Mouse (Mus musculus): ENCODE measurements around the gene B3gnt3. TPM values are rescaled to one million over a fixed set of nuclear protein-coding genes. Genes with fewer than 3 reads are reported as not detected.

Gene B3gnt3
- polyA plus RNA-seq, 1 experiment from 2014 or later: 3.0 TPM

- Histone ChIP-seq H3K4me2 (ENCODE audit: low read depth, low read length) (peak overlapping the region; percentile 81), H3K27ac (ENCODE audit: low read depth) (peak overlapping the region; percentile 82), H3K4me1 (ENCODE audit: insufficient read depth) (peaks cover 51% of the 10 kb centered on the region), H3K27me3 (ENCODE audit: insufficient read depth, low read length) (no peaks in the 10 kb centered on the region), H3K4me3 (ENCODE audit: low read depth, low read length) (peak overlapping the region; percentile 62), H3K9me3 (ENCODE audit: low read length) (no peaks in the 10 kb centered on the region), H3K9ac (replicated peaks) (peak overlapping the region; percentile 70; the same call in 1 of the 2 replicates), H3K36me3 (replicated peaks; ENCODE audit: insufficient read depth, low read length) (peaks cover 12% of the 10 kb centered on the region; the same call in 1 of the 2 replicates)
- WGBS (ENCODE audit: insufficient replicate concordance): 51% methylated on average over 4 of the region's 4 CpGs
- ATAC-seq: no peak
- TF ChIP-seq EP300 (IDR thresholded peaks at IDR 0.05; ENCODE audit: low read depth) (no peak), CTCF (IDR thresholded peaks at IDR 0.05; ENCODE audit: low read depth) (no peak)
- DNase-seq: peak; percentile 16
These were observed 22.8 kb upstream of the B3gnt3 start for GRCm38 (mm10) chr8:71724389-71724788.

- ATAC-seq (peak; percentile 75), DNase-seq (peak; percentile 83)
- peak overlapping the region; percentile 73 for H3K9ac ChIP-seq (replicated peaks)
- H3K27me3 ChIP-seq (ENCODE audit: insufficient read depth, low read length): no peaks in the 10 kb centered on the region
- 23% methylated on average over 14 of the region's 14 CpGs for WGBS (ENCODE audit: insufficient replicate concordance)
- peaks cover 55% of the 10 kb centered on the region for H3K4me1 ChIP-seq (ENCODE audit: insufficient read depth)
- peaks cover 14% of the 10 kb centered on the region; the same call in 1 of the 2 replicates for H3K36me3 ChIP-seq (replicated peaks; ENCODE audit: insufficient read depth, low read length)
- peak overlapping the region; percentile 82 for H3K27ac ChIP-seq (ENCODE audit: low read depth)
- peak overlapping the region; percentile 81 for H3K4me2 ChIP-seq (ENCODE audit: low read depth, low read length)
- TF ChIP-seq EP300 (IDR thresholded peaks at IDR 0.05; ENCODE audit: low read depth) (peak; percentile 62; the same call in 1 of the 2 replicates), CTCF (IDR thresholded peaks at IDR 0.05; ENCODE audit: low read depth) (no peak)
- peak overlapping the region; percentile 53 for H3K4me3 ChIP-seq (ENCODE audit: low read depth, low read length)
- H3K9me3 ChIP-seq (ENCODE audit: low read length): no peaks in the 10 kb centered on the region
These were observed 21.5 kb upstream of the B3gnt3 start for GRCm38 (mm10) chr8:71723047-71723551.

GRCm38 (mm10) chr8:71719928-71720457, 18.4 kb upstream of the B3gnt3 start:
- 59% methylated on average over 7 of the region's 7 CpGs for WGBS (ENCODE audit: insufficient replicate concordance)
- Histone ChIP-seq H3K36me3 (replicated peaks; ENCODE audit: insufficient read depth, low read length) (peaks cover 23% of the 10 kb centered on the region; the same call in 1 of the 2 replicates), H3K4me3 (ENCODE audit: low read depth, low read length) (no peak overlapping the region), H3K4me1 (ENCODE audit: insufficient read depth) (peaks cover 47% of the 10 kb centered on the region), H3K9ac (replicated peaks) (no peak overlapping the region), H3K4me2 (ENCODE audit: low read depth, low read length) (peak overlapping the region; percentile 33), H3K27ac (ENCODE audit: low read depth) (peak overlapping the region; percentile 74), H3K9me3 (ENCODE audit: low read length) (no peaks in the 10 kb centered on the region), H3K27me3 (ENCODE audit: insufficient read depth, low read length) (no peaks in the 10 kb centered on the region)
- TF ChIP-seq EP300 (IDR thresholded peaks at IDR 0.05; ENCODE audit: low read depth): no peak
- TF ChIP-seq CTCF (IDR thresholded peaks at IDR 0.05; ENCODE audit: low read depth): no peak
- DNase-seq (peak; percentile 19), ATAC-seq (no peak)

GRCm38 (mm10) chr8:71719218-71719617, 17.6 kb upstream of the B3gnt3 start:
- DNase-seq (peak; percentile 76), ATAC-seq (peak; percentile 83)
- TF ChIP-seq CTCF (IDR thresholded peaks at IDR 0.05; ENCODE audit: low read depth) (no peak), EP300 (IDR thresholded peaks at IDR 0.05; ENCODE audit: low read depth) (peak; percentile 85; the same call in 1 of the 2 replicates)
- Histone ChIP-seq H3K9ac (replicated peaks) (no peak overlapping the region), H3K27me3 (ENCODE audit: insufficient read depth, low read length) (no peaks in the 10 kb centered on the region), H3K27ac (ENCODE audit: low read depth) (peak overlapping the region; percentile 74), H3K4me1 (ENCODE audit: insufficient read depth) (peaks cover 39% of the 10 kb centered on the region), H3K4me3 (ENCODE audit: low read depth, low read length) (no peak overlapping the region), H3K9me3 (ENCODE audit: low read length) (no peaks in the 10 kb centered on the region), H3K36me3 (replicated peaks; ENCODE audit: insufficient read depth, low read length) (peaks cover 23% of the 10 kb centered on the region; the same call in 1 of the 2 replicates), H3K4me2 (ENCODE audit: low read depth, low read length) (peak overlapping the region; percentile 33)
- WGBS (ENCODE audit: insufficient replicate concordance): 48% methylated on average over 4 of the region's 4 CpGs

GRCm38 (mm10) chr8:71718252-71718651, 16.7 kb upstream of the B3gnt3 start:
- peaks cover 34% of the 10 kb centered on the region for H3K4me1 ChIP-seq (ENCODE audit: insufficient read depth)
- no peak overlapping the region for H3K4me2 ChIP-seq (ENCODE audit: low read depth, low read length)
- H3K27ac ChIP-seq (ENCODE audit: low read depth): no peak overlapping the region
- no peaks in the 10 kb centered on the region for H3K9me3 ChIP-seq (ENCODE audit: low read length)
- peak; percentile 18 for DNase-seq
- H3K36me3 ChIP-seq (replicated peaks; ENCODE audit: insufficient read depth, low read length): peaks cover 23% of the 10 kb centered on the region; the same call in 1 of the 2 replicates
- H3K9ac ChIP-seq (replicated peaks): no peak overlapping the region
- WGBS (ENCODE audit: insufficient replicate concordance): 57% methylated on average over 3 of the region's 3 CpGs
- no peak overlapping the region for H3K4me3 ChIP-seq (ENCODE audit: low read depth, low read length)
- TF ChIP-seq CTCF (IDR thresholded peaks at IDR 0.05; ENCODE audit: low read depth) (no peak), EP300 (IDR thresholded peaks at IDR 0.05; ENCODE audit: low read depth) (no peak)
- ATAC-seq: no peak
- no peaks in the 10 kb centered on the region for H3K27me3 ChIP-seq (ENCODE audit: insufficient read depth, low read length)

- Histone ChIP-seq H3K9ac (replicated peaks) (no peak overlapping the region), H3K4me1 (ENCODE audit: insufficient read depth) (peaks cover 26% of the 10 kb centered on the region), H3K4me3 (ENCODE audit: low read depth, low read length) (no peak overlapping the region), H3K9me3 (ENCODE audit: low read length) (no peaks in the 10 kb centered on the region), H3K36me3 (replicated peaks; ENCODE audit: insufficient read depth, low read length) (peaks cover 23% of the 10 kb centered on the region; the same call in 1 of the 2 replicates), H3K27me3 (ENCODE audit: insufficient read depth, low read length) (no peaks in the 10 kb centered on the region), H3K4me2 (ENCODE audit: low read depth, low read length) (no peak overlapping the region), H3K27ac (ENCODE audit: low read depth) (no peak overlapping the region)
- TF ChIP-seq CTCF (IDR thresholded peaks at IDR 0.05; ENCODE audit: low read depth) (no peak), EP300 (IDR thresholded peaks at IDR 0.05; ENCODE audit: low read depth) (no peak)
- DNase-seq (peak; percentile 18), ATAC-seq (no peak)
- 75% methylated on average over 12 of the region's 12 CpGs for WGBS (ENCODE audit: insufficient replicate concordance)
These were observed 15.5 kb upstream of the B3gnt3 start for GRCm38 (mm10) chr8:71717096-71717495.

All from liver, postnatal 0 days (tissue).